Mouse (Mus musculus): ENCODE measurements around the gene Ldlr. TPM values are rescaled to one million over a fixed set of nuclear protein-coding genes. Genes with fewer than 3 reads are reported as not detected.
A peak's percentile ranks its signal among the peaks of the same experiment; 100 is the strongest.

Gene Ldlr
- total RNA-seq, 4 experiments from 2014 or later, result 2.3 to 3.8 (median 3.0) TPM

GRCm38 (mm10) chr9:21725224-21726121 lies 2.2 kb downstream of the Ldlr start:
- DNase-seq (ENCODE audit: low spot score), result no peak

DNA sequence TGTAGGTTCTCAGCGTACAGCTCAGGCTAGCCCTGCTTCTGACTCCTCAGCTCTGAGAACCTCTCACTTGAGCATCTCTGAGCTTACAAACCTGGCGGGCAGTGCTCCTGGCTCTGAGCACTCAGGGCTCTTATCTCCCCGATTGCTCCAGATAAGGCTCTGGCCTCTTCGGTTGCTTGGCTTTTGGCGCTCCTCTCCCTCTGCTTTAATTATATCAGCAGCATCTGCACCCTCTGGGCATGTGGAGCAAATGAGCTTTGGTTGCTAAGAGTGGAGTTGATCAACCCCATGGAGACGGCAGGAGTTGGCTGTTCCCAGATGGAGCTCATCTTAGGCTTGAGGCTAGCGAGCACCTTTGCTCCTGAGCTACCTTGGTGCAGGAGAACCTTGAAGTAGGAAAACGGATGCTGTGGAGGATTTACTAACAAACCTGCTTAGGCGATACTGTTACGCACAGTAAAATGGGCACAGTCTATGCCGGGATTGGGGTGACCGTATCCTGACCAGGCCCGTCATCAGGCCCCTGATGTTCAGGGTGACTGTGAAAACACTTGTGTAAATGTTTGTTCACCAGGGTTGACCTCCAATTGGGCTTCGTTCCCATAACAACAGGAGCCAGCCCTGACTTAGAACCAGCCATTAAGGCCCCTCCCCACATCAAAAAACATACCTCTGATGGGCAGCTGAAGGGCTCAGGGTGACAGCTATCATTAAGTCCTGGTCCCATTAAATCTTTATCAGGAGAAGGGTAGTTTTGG lies 3.1 kb downstream of the Ldlr start:
- DNase-seq (ENCODE audit: low spot score), result no peak

DNA sequence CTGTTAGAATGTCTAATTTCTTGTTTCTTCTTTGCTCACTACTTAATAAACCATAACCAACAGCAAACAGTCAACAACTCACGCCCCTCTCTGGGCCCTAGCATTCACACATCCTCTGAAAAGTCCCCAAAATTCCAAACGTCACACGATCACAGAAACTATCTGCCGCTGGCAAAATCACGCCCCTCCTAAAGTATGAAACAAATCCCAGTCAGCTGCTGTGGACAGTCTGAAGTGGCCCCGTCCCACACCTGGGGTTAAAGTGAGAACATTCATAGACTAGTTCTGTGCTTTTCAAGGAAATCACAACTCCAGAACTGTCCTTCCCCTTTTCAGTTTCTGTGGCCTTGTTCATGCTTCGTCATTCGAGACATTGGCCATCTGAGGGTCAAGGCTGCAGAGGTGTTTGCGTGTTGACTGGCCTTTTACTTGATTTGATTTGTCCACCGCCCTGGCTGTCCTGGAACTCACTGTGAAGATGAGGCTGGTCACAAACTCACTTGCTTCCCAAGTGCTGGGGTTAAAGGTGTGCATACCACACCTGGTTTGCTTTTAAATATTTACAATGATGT lies 5.1 kb downstream of the Ldlr start:
- no peak for DNase-seq (ENCODE audit: low spot score)

DNA sequence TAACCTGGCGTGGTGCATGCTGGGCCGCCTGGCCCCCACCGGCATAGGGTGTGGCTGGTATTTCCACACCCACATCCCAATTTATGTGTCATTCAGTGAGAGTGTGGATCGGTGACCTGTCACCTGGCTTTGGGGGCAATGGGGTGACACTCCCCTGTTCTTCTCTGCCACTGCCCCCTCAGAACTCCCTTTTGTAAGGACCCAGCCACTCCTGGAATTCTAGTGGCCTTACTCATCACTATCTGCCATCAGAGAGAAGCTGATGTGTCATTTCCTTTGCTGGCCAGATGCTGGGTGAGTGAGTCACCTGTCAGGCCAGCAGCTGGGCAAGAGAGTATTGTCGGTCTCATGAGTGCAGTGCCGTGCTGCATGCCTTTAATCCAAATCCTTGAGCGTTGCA lies 6.0 kb downstream of the Ldlr start:
- DNase-seq (ENCODE audit: low spot score), result no peak

GRCm38 (mm10) chr9:21732288-21732687 lies 9.0 kb downstream of the Ldlr start:
- no peak for DNase-seq (ENCODE audit: low spot score)

DNA sequence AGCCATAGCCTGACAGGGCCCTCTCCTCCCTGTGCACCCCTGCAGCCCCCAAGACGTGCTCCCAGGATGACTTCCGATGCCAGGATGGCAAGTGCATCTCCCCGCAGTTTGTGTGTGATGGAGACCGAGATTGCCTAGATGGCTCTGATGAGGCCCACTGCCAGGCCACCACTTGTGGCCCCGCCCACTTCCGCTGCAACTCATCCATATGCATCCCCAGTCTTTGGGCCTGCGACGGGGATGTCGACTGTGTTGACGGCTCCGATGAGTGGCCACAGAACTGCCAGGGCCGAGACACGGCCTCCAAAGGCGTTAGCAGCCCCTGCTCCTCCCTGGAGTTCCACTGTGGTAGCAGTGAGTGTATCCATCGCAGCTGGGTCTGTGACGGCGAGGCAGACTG lies 10.2 kb downstream of the Ldlr start:
- no peak for DNase-seq (ENCODE audit: low spot score)

DNA sequence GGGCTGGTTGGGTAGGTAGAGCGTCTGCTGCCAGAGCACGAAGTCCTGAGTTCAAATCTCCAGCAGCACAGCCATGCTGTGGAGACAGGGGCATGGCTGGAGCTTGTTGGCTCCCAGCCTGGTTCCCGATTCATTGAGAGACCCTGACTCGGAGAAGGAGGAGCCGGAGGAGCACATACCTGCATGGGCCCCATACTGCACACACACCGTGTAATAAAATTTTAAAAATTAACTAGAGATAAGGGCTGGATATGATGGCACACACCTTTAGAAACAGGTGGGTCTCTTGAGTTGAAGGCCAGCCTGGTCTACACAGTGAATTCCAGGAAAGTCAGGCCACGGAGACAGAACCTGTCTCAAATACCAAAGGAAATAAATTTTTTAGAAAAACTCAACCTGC lies 10.7 kb downstream of the Ldlr start:
- no peak for DNase-seq (ENCODE audit: low spot score)

GRCm38 (mm10) chr9:21735126-21735525 lies 11.8 kb downstream of the Ldlr start:
- DNase-seq (ENCODE audit: low spot score), result no peak

DNA sequence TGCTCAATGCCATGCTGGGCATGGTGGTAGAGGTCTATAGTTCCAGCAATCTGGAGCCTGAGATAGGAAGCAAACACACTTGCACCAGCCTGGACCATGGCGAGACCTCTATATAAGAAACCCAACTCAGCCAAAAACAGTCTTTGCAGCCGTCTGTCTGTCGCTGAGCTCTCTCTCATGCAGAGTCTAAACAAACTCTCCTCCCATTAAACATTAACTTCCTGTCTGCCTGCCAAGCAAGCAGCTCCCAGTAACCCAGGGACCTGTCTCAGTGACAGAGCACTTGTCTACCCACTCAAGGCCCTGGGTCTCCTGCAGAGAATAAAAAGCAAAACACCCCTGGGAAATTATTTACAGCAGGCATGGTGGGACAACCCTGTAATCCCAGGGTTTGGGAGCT lies 13.3 kb downstream of the Ldlr start:
- DNase-seq (ENCODE audit: low spot score), result no peak

GRCm38 (mm10) chr9:21737188-21737587 lies 13.9 kb downstream of the Ldlr start:
- DNase-seq (ENCODE audit: low spot score), result no peak

DNA sequence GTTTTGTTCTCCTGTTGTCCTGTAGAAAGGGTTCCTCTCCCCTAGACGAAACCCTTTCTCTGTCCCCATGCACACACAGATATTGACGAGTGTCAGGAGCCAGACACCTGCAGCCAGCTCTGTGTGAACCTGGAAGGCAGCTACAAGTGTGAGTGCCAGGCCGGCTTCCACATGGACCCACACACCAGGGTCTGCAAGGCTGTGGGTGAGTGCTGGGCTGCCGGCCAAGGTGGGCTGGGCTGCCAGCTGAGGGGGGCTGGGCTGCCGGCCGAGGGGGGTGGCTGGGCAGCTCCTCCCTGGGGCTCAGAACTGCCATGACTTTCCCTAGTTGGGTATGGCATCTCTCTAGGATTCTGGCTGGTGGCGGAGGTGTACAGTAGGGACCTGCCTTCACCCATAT lies 15.5 kb downstream of the Ldlr start:
- no peak for DNase-seq (ENCODE audit: low spot score)

- no peak for DNase-seq (ENCODE audit: low spot score)
These were observed 17.1 kb downstream of the Ldlr start for GRCm38 (mm10) chr9:21740427-21740826.

GRCm38 (mm10) chr9:21741514-21741913 lies 18.2 kb downstream of the Ldlr start:
- no peak for DNase-seq (ENCODE audit: low spot score)

- DNase-seq (ENCODE audit: low spot score), result no peak
These were observed 24.0 kb downstream of the Ldlr start for GRCm38 (mm10) chr9:21747238-21747774.

GRCm38 (mm10) chr9:21748033-21748432 lies 24.8 kb downstream of the Ldlr start:
- DNase-seq (ENCODE audit: low spot score), result peak; percentile 55

- no peak for DNase-seq (ENCODE audit: low spot score)
These were observed 25.2 kb downstream of the Ldlr start for GRCm38 (mm10) chr9:21748491-21748890.

DNA sequence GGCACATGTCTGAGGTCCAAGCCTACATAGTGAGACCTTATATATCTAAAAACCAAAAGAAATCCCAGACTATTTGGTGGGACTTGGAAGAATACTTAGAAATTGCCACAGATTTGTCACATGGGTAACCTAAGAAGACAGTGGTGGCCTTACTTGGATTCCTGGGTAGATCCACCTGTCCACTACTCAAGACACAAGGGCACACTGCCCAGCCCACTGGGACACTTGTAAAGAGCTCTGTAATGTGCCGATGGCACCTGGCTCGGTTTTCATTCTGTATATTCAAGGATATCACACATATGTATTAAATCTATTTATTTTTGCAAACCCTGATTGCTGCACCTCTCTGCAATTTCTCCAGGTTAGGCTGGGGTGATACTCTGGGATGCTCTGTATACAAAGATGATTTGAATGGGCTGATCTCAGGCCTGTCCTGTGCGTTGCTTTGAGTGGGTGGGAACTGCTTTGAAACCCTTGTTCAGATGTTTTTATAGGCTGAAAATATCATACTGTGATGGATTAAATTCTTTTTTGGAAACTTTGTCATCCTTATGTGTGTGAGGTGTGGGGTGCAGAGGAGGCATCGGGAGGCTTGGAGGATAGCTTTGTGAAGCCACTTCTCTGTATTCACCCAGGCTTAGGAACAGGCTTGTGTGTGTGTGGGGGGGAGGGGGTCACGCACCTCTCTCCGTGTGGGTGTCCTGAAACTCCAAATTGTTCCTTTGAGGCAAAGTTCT lies 26.3 kb downstream of the Ldlr start:
- DNase-seq (ENCODE audit: low spot score), result no peak

- no peak for DNase-seq (ENCODE audit: low spot score)
These were observed 27.1 kb downstream of the Ldlr start for GRCm38 (mm10) chr9:21750370-21750769.

DNA sequence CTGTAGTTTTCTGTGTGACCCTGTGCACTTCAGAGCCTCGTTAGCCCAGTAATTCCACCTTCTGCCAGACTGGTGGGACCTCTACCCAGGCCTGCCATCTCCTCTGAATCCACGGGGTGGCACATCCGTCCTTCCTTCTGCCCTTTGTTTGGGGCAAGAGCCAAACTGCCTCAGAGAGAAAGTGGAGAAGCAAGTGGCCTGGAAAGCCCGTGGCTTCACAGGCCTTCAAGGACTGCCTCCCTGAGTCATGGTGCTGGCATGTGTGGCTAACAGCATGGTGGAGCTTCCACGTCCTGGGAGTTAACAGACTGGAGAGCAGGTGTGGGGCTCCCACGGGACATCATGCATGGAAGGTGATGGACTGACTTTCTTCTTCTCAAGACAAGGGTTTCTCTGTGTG lies 28.1 kb downstream of the Ldlr start:
- DNase-seq (ENCODE audit: low spot score), result no peak

DNA sequence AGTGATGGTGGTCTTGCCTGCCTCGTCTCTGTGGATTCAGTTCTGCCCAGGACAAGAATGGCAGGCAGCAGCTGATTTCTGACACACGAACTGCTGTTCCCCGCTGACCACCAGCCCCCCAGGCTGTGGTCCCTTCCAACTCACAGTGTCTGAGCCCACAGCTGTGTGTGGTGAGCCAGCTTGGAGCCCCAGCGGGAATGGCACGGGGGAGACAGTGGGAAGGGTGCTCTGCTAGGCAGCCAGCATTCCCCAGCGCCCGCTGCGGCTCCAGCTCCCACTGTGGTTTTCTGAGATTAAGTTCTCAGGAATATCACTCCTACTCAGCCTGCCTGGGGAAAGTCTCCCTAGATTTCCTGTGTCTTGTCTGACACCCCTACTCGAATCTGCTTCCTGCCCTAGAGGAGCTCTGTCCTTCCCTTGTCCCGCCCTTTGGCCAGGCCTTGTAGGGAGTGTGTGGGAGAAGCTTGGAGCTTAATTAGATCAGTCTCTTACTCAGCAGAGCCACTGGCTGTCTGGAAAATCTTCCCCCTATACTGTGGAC lies 29.0 kb downstream of the Ldlr start:
- peak; percentile 67 for DNase-seq (ENCODE audit: low spot score)

DNA sequence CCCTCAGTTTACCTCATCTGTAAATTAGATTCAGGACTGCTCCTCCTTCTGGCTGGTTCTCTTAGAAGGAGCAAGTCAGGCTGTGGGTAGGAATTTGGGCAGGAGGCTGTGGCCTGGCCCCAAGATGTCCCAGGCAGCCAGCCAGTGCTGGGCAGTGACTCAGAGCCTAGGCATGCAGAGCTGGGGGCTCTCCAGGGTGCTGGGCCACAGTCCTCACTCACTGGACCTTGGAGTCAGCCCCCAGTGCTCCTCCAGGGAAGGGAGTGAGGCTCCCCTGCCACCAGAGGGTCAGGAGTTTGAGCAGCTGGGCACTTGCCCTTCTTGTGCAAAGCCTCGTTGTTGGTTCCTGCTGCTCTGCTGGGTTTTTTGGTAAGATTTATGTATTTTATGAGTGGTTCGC lies 30.7 kb downstream of the Ldlr start:
- DNase-seq (ENCODE audit: low spot score), result peak; percentile 82
